Mouse (Mus musculus) splenic B cell, adult 2 months (primary cell): ENCODE measurements around the gene Tmem45b.

ENCODE experiments used
- DNase-seq: peaks from one replicate; pipeline ENCODE4 v3.0.0-alpha.2; 2011; ENCODE audit warnings: low read depth, low spot score
- H3K27me3 ChIP-seq: 2 replicates; pipeline ENCODE4 v1.6.1; 2012; ENCODE audit warnings: mild to moderate bottlenecking, low read length, moderate library complexity, mixed read lengths; ENCODE audit not compliant: control insufficient read depth, poor library complexity, insufficient read depth, severe bottlenecking
- H3K36me3 ChIP-seq: 2 replicates; pipeline ENCODE4 v1.6.1; 2012; ENCODE audit warnings: mild to moderate bottlenecking, low read length, moderate library complexity, mixed read lengths; ENCODE audit not compliant: control insufficient read depth, poor library complexity, insufficient read depth, severe bottlenecking

The Tmem45b gene

GRCm38 (mm10) chr9:31376661-31377060, 87.6 kb downstream of the Tmem45b start:
- H3K27me3 ChIP-seq, result no peaks in the 10 kb centered on the region
- no peak for DNase-seq
- H3K36me3 ChIP-seq, result peaks cover 1% of the 10 kb centered on the region; the same call in 1 of the 2 replicates
